Mouse (Mus musculus) cortical plate, adult 2 months (tissue): ENCODE data around the gene Sema4c. TPM values are rescaled to one million over a fixed set of nuclear protein-coding genes. Genes with fewer than 3 reads are reported as not detected.

ENCODE experiments used
- H3K27ac ChIP-seq: fragments of 200-500 bp; 2 replicates; pipeline ENCODE4 v1.5.1; 2012; ENCODE audit warnings: low read length, control low read depth, inconsistent platforms; ENCODE audit not compliant: insufficient read depth
- H3K4me1 ChIP-seq: fragments of 200-500 bp; 2 replicates; pipeline ENCODE4 v1.6.1; 2011; ENCODE audit warnings: low read length; ENCODE audit not compliant: control insufficient read depth, insufficient read depth
- H3K4me3 ChIP-seq: fragments of 200-500 bp; 2 replicates; pipeline ENCODE4 v1.5.1; 2011; ENCODE audit warnings: mild to moderate bottlenecking, low read length, control low read depth; ENCODE audit not compliant: insufficient read depth
- CTCF ChIP-seq: fragments of 200-500 bp; IDR thresholded peaks from 2 replicates; pipeline ENCODE4 v1.5.1; 2011; ENCODE audit warnings: mild to moderate bottlenecking, control low read depth, low read length; ENCODE audit not compliant: insufficient read depth; ENCODE audit errors: extremely low read depth
- POLR2A ChIP-seq: fragments of 200-500 bp; IDR thresholded peaks from 2 replicates; pipeline ENCODE4 v1.6.1; 2011; ENCODE audit warnings: mild to moderate bottlenecking, low read length, control low read depth; ENCODE audit not compliant: insufficient read depth; ENCODE audit errors: extremely low read depth
- polyA plus RNA-seq: library from polyadenylated mRNA; depleted of rRNA; stranded (reverse); fragments of >200 nt; gene quantifications from 2 replicates; pipeline ENCODE4 v1.2.3, GENCODE M21; 2012

Sema4c gene
- polyA plus RNA-seq, 1 experiment = 10.8 TPM

- peaks cover 4% of the 10 kb centered on the region; the same call in 1 of the 2 replicates for H3K4me1 ChIP-seq
- no peak for TF ChIP-seq CTCF
- no peak for TF ChIP-seq POLR2A
- H3K4me3 ChIP-seq = no peak overlapping the region
- no peak overlapping the region for H3K27ac ChIP-seq
Observed at GRCm38 (mm10) chr1:36550075-36550863, 7.9 kb downstream of the Sema4c start.

- TF ChIP-seq POLR2A (no peak), CTCF (no peak)
- H3K4me3 ChIP-seq = no peak overlapping the region
- no peaks in the 10 kb centered on the region for H3K4me1 ChIP-seq
- H3K27ac ChIP-seq = no peak overlapping the region
Observed at GRCm38 (mm10) chr1:36549491-36549890, 8.7 kb downstream of the Sema4c start.

- TF ChIP-seq POLR2A = no peak
- no peak for TF ChIP-seq CTCF
- no peaks in the 10 kb centered on the region for H3K4me1 ChIP-seq
- no peak overlapping the region for H3K4me3 ChIP-seq
- no peak overlapping the region for H3K27ac ChIP-seq
Observed at GRCm38 (mm10) chr1:36548771-36549170, 9.4 kb downstream of the Sema4c start.

- Histone ChIP-seq H3K4me1 (no peaks in the 10 kb centered on the region), H3K27ac (no peak overlapping the region), H3K4me3 (no peak overlapping the region)
- TF ChIP-seq POLR2A (no peak), CTCF (no peak)
Observed at GRCm38 (mm10) chr1:36547981-36548598, 10.1 kb downstream of the Sema4c start.

- no peaks in the 10 kb centered on the region for H3K4me1 ChIP-seq
- H3K27ac ChIP-seq = no peak within 1 kb of the TSS
- peak within 1 kb of the TSS; percentile 67 for H3K4me3 ChIP-seq
- TF ChIP-seq CTCF (peak; percentile 100), POLR2A (peak; percentile 78)
Observed at GRCm38 (mm10) chr1:36546888-36547471, 11.2 kb downstream of the Sema4c start, which contains the start of gene Ankrd39. Gene Ankrd39 (minus strand): TSS chr1:36547445.

GRCm38 (mm10) chr1:36545845-36546600 is 12.1 kb downstream of the Sema4c start:
- TF ChIP-seq POLR2A = no peak
- TF ChIP-seq CTCF = no peak
- H3K4me3 ChIP-seq = peak overlapping the region; percentile 67
- no peaks in the 10 kb centered on the region for H3K4me1 ChIP-seq
- H3K27ac ChIP-seq = no peak overlapping the region

- Histone ChIP-seq H3K4me1 (no peaks in the 10 kb centered on the region), H3K4me3 (no peak overlapping the region), H3K27ac (no peak overlapping the region)
- no peak for TF ChIP-seq CTCF
- TF ChIP-seq POLR2A = no peak
Observed at GRCm38 (mm10) chr1:36545382-36545781, 12.8 kb downstream of the Sema4c start.

- Histone ChIP-seq H3K4me1 (no peaks in the 10 kb centered on the region), H3K4me3 (no peak overlapping the region), H3K27ac (no peak overlapping the region)
- no peak for TF ChIP-seq POLR2A
- no peak for TF ChIP-seq CTCF
Observed at GRCm38 (mm10) chr1:36542925-36543324, 15.2 kb downstream of the Sema4c start.

- no peak overlapping the region for H3K27ac ChIP-seq
- no peak for TF ChIP-seq CTCF
- no peak for TF ChIP-seq POLR2A
- H3K4me1 ChIP-seq = no peaks in the 10 kb centered on the region
- no peak overlapping the region for H3K4me3 ChIP-seq
Observed at GRCm38 (mm10) chr1:36541844-36542243, 16.3 kb downstream of the Sema4c start.
